Mouse (Mus musculus) liver, embryonic 15.5 days (tissue): Measurements from ENCODE around the gene Ager. TPM values are rescaled to one million over a fixed set of nuclear protein-coding genes. Genes with fewer than 3 reads are reported as not detected.

ENCODE experiments used
- ATAC-seq: fragments of 200-750 bp; cut with Nextera tagmentation; 2 replicates; pipeline ENCODE4 v1.8.0; 2017; ENCODE audit warnings: moderate number of reproducible peaks, mild to moderate bottlenecking, moderate library complexity; ENCODE audit not compliant: insufficient read depth
- H3K27ac ChIP-seq: fragments of 300-500 bp; sonication (generic); replicated peaks from 2 replicates; pipeline ENCODE4 v1.5.1; 2015; ENCODE audit warnings: mild to moderate bottlenecking, inconsistent platforms
- H3K27me3 ChIP-seq: fragments of 300-500 bp; sonication (generic); 2 replicates; pipeline ENCODE4 v1.6.1; 2015; ENCODE audit warnings: mild to moderate bottlenecking, inconsistent platforms
- H3K36me3 ChIP-seq: fragments of 300-500 bp; sonication (generic); replicated peaks from 2 replicates; pipeline ENCODE4 v1.6.1; 2015; ENCODE audit warnings: moderate library complexity, mild to moderate bottlenecking, inconsistent platforms
- H3K4me1 ChIP-seq: fragments of 300-500 bp; sonication (generic); replicated peaks from 2 replicates; pipeline ENCODE4 v1.6.1; 2015; ENCODE audit warnings: inconsistent platforms
- H3K4me2 ChIP-seq: fragments of 300-500 bp; sonication (generic); 2 replicates; pipeline ENCODE4 v1.6.1; 2015; ENCODE audit warnings: moderate library complexity, mild to moderate bottlenecking, inconsistent platforms
- H3K4me3 ChIP-seq: fragments of 300-500 bp; sonication (generic); replicated peaks from 2 replicates; pipeline ENCODE4 v1.5.1; 2015; ENCODE audit warnings: mild to moderate bottlenecking, inconsistent platforms
- H3K9ac ChIP-seq: fragments of 300-500 bp; sonication (generic); 2 replicates; pipeline ENCODE4 v1.6.1; 2015; ENCODE audit warnings: moderate library complexity, mild to moderate bottlenecking, inconsistent platforms
- H3K9me3 ChIP-seq: fragments of 300-500 bp; sonication (generic); replicated peaks from 2 replicates; pipeline ENCODE4 v1.6.1; 2016; ENCODE audit warnings: inconsistent platforms
- WGBS: fragments of 180-500 bp; shearing (Covaris S2); methylation state at CpG from one replicate; pipeline ENCODE4 v1.1.7; 2015; ENCODE audit warnings: mixed read lengths; ENCODE audit not compliant: insufficient replicate concordance; 5-methylcytosine and 5-hydroxymethylcytosine counted together
- polyA plus RNA-seq: library from polyadenylated mRNA; unstranded; fragments of >200 nt; fragmentation: Nextera tagmentation; extraction: Ambion mirVana; gene quantifications from 2 replicates; pipeline ENCODE4 v1.2.1, GENCODE M21; 2015

The Ager gene
- polyA plus RNA-seq = 0.70 and 0.88 TPM in 2 replicates

DNA sequence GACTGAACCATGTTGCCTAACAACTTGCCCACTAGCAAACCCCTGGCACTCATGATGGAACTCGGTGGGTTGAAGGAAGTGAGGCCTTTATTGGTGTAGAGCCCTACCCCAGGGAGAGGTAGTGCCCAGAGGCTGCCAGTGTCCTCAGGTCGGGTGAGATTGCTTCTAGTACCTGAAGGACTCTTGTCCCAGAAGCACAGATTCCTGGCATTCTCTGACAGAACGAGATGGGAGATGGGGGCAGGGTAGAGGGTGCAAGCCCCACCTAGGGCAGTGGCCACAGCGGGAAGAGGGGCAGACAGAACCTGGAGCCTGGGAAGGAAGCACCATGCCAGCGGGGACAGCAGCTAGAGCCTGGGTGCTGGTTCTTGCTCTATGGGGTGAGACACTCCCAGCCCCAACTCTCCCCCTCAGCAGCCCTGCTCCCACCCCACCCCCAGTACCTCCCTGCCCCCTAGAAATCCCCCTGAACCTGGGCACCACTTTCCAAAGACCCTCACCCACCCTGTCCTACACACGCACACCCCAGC, at the start of gene Ager:
TSS of gene Ager (plus strand) at position 297 of the 530 bp plus-strand sequence.
- Histone ChIP-seq H3K4me2 (no peak within 1 kb of the TSS), H3K9me3 (no peaks in the 10 kb centered on the region), H3K27ac (no peak within 1 kb of the TSS), H3K4me3 (no peak within 1 kb of the TSS), H3K36me3 (peaks cover 44% of the 10 kb centered on the region), H3K9ac (no peak within 1 kb of the TSS), H3K27me3 (no peaks in the 10 kb centered on the region), H3K4me1 (peaks cover 70% of the 10 kb centered on the region)
- ATAC-seq = no peak
- WGBS = 21% methylated on average over 6 of the region's 6 CpGs

DNA sequence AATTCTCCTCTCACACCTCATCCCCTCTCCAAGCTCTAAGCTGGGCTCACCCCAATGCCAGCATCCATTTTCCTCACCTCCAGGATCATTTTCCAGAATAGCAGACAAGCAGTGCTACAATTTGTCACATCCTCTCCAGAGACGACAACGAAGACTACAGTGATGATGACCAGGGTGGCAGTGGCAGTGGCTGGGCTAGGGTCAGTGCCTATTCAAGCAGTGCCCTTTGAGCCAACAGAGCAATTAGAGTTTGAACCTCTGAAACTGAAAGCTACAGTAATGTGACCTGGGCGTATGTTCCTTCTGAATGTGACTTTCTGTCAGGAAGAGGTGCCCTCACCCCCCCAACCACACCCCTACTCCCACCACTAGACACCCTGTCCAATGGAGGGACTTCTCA, 48.5 kb upstream of the Ager start:
- WGBS = 69% methylated on average over 3 of the region's 3 CpGs
- Histone ChIP-seq H3K27ac (no peak overlapping the region), H3K9ac (no peak overlapping the region), H3K4me1 (no peaks in the 10 kb centered on the region), H3K27me3 (no peaks in the 10 kb centered on the region), H3K4me2 (no peak overlapping the region), H3K36me3 (no peaks in the 10 kb centered on the region), H3K4me3 (no peak overlapping the region), H3K9me3 (no peaks in the 10 kb centered on the region)
- no peak for ATAC-seq

DNA sequence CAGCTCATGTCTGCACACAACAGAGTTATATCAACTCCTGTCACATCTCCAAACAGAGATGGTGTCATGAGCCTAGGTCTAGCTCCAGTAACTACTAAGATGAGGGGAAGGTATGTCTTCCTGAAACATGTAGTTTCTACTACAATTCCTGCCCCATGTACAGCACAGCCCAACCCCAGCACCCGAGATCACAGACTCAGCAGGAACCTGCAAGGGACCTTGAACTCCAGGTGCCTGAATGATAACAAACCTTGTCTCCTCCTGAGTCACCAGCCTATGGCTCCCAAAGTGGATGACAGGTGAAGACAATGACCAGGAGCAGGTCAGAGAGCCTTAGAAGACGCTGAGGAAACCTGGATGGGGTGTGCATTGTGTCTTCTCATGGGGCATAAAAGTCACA, 47.8 kb upstream of the Ager start:
- no peak for ATAC-seq
- Histone ChIP-seq H3K4me3 (no peak overlapping the region), H3K4me1 (no peaks in the 10 kb centered on the region), H3K36me3 (no peaks in the 10 kb centered on the region), H3K9ac (no peak overlapping the region), H3K27ac (no peak overlapping the region), H3K9me3 (no peaks in the 10 kb centered on the region), H3K4me2 (no peak overlapping the region), H3K27me3 (no peaks in the 10 kb centered on the region)
- WGBS = 49% methylated on average over 2 of the region's 2 CpGs

DNA sequence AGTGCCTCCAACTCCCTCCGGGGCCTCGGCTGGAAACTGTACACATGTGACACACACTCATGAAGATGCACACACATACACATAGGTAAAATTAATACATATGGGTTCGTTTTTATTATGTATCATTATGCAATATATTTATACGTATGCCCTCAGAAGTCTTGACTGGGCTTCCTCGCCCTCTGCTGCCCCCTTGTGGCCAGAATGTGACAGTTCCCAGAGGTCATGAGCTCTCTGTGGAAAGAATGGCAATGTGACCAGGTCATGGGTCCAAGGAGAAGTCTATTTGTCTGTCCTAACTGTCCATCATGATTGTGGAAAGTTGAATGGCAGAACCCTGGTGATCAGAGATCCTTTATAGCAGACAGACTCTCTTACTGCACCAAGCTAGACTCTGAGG, 42.2 kb upstream of the Ager start:
- no peak for ATAC-seq
- H3K4me2 ChIP-seq = no peak overlapping the region
- H3K36me3 ChIP-seq = no peaks in the 10 kb centered on the region
- H3K27ac ChIP-seq = no peak overlapping the region
- WGBS = 18% methylated on average over 5 of the region's 5 CpGs
- no peak overlapping the region for H3K4me3 ChIP-seq
- no peak overlapping the region for H3K9ac ChIP-seq
- H3K9me3 ChIP-seq = no peaks in the 10 kb centered on the region
- peaks cover 15% of the 10 kb centered on the region; the same call in 1 of the 2 replicates for H3K27me3 ChIP-seq
- peaks cover 9% of the 10 kb centered on the region for H3K4me1 ChIP-seq

DNA sequence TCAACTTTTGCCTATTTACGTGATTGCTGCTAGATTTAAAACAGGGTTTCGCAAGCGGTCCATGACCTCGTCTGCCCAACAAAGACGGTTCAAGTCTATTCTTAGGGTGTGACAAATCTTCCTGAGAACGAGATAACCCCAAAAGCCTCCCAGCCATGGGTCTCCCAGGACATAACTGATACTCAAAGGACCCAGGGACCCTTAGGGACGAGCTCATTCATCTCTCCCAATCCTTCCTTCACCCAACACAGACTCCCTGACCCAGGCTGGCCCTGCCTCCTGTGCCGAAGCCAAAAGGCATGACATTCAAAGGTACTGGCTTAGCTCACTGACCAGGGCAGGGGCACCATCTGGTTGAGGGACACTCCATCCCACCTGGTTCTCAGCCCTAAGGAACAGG, 41.3 kb upstream of the Ager start:
- H3K27me3 ChIP-seq = peaks cover 15% of the 10 kb centered on the region; the same call in 1 of the 2 replicates
- H3K4me3 ChIP-seq = no peak overlapping the region
- no peaks in the 10 kb centered on the region for H3K36me3 ChIP-seq
- no peak overlapping the region for H3K27ac ChIP-seq
- H3K4me2 ChIP-seq = no peak overlapping the region
- H3K9me3 ChIP-seq = no peaks in the 10 kb centered on the region
- 48% methylated on average over 8 of the region's 8 CpGs for WGBS
- H3K9ac ChIP-seq = no peak overlapping the region
- peaks cover 18% of the 10 kb centered on the region for H3K4me1 ChIP-seq
- no peak for ATAC-seq

DNA sequence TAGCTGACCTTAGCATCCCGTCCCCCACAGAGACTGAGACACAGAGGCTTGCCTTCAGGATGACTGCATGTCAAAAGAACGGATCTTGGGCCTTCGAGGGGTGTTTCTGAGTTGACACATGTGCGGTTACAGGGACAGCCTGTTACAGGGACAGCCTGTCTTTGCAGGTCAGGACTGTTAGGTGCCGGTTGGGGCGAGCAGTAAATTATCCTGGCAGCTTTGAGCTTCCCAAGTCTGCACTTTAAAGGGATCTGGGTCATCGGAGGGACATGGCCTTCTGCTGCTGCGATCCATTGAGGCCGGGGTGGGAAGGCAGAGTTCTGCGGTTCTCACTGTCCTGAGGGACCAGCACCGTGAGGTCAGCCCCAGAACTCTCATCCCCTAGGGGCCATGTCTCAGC, 40.3 kb upstream of the Ager start:
- H3K9me3 ChIP-seq = no peaks in the 10 kb centered on the region
- H3K4me1 ChIP-seq = peaks cover 18% of the 10 kb centered on the region
- ATAC-seq = no peak
- H3K9ac ChIP-seq = no peak overlapping the region
- H3K4me2 ChIP-seq = no peak overlapping the region
- H3K4me3 ChIP-seq = no peak overlapping the region
- no peak overlapping the region for H3K27ac ChIP-seq
- 55% methylated on average over 11 of the region's 11 CpGs for WGBS
- H3K36me3 ChIP-seq = no peaks in the 10 kb centered on the region
- H3K27me3 ChIP-seq = peaks cover 15% of the 10 kb centered on the region; the same call in 1 of the 2 replicates

DNA sequence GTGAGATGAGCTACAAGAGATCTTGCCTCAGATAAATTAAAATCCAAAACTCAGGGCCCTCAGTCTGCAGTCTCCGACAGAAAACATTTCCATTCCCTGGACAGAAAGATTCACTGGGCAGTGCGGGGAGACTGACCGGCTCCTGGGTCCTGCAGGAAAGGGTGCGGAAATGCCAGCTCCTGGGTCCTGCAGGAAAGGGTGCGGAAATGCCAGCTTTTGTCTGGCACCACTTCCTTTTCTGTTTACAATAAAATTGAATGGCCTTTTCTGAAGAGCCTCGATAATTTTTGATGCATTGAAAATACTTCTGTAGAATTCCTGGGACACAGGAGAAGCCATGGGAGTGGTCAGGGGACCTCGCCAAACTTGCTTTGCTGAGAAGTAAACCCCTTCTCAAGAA, 38.5 kb upstream of the Ager start:
- Histone ChIP-seq H3K9ac (no peak overlapping the region), H3K27ac (no peak overlapping the region), H3K4me3 (no peak overlapping the region), H3K4me1 (peaks cover 18% of the 10 kb centered on the region), H3K27me3 (peaks cover 15% of the 10 kb centered on the region; the same call in 1 of the 2 replicates), H3K4me2 (no peak overlapping the region), H3K9me3 (no peaks in the 10 kb centered on the region), H3K36me3 (no peaks in the 10 kb centered on the region)
- no peak for ATAC-seq
- WGBS = 71% methylated on average over 7 of the region's 7 CpGs

DNA sequence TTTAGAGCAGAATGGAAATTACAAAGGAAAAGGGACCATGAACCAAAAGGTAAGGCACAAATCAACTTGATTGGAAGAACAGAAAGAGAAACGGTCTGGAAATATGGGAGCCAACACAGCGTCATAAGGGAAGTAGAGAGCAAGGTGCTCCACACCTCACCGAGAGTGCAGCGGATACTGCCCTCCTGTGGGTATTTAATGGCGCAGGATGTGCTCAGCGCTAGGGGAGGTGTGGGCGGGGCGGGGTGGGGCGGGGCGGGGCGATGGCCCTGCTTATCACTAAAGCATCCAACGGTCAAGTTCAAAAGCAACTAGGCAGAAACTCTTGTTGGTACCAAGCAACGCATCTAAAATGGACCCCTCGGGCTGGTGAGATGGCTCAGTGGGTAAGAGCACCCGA, 37.8 kb upstream of the Ager start:
- Histone ChIP-seq H3K9me3 (no peaks in the 10 kb centered on the region), H3K4me3 (no peak overlapping the region), H3K27me3 (peaks cover 18% of the 10 kb centered on the region; the same call in 1 of the 2 replicates), H3K9ac (no peak overlapping the region), H3K4me2 (no peak overlapping the region), H3K4me1 (peaks cover 18% of the 10 kb centered on the region), H3K36me3 (no peaks in the 10 kb centered on the region), H3K27ac (no peak overlapping the region)
- peak; percentile 19; the same call in 1 of the 2 replicates for ATAC-seq
- WGBS = 23% methylated on average over 15 of the region's 15 CpGs

DNA sequence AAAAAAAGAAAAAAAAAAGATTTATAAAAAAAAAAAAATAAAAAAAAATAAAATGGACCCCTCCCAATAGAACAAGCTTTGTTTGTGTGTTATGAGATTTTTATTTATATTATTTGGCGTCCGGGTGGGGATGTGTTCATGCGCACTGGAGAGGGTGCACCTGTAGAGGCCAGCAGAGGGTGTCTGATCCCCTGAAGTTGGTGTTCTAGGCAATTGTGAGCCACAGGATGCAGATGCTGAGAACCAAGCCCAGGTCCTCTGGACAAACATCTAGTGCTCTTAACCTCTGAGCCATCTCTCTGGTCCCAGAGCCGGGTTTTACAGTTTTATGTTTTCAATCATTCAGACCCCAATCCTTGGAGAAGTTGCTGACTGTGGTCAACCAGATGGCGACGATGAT, 37.2 kb upstream of the Ager start:
- Histone ChIP-seq H3K9ac (no peak overlapping the region), H3K4me1 (peaks cover 18% of the 10 kb centered on the region), H3K27me3 (peaks cover 23% of the 10 kb centered on the region; the same call in 1 of the 2 replicates), H3K36me3 (no peaks in the 10 kb centered on the region), H3K9me3 (no peaks in the 10 kb centered on the region), H3K27ac (no peak overlapping the region), H3K4me3 (no peak overlapping the region), H3K4me2 (no peak overlapping the region)
- 77% methylated on average over 6 of the region's 6 CpGs for WGBS
- no peak for ATAC-seq

DNA sequence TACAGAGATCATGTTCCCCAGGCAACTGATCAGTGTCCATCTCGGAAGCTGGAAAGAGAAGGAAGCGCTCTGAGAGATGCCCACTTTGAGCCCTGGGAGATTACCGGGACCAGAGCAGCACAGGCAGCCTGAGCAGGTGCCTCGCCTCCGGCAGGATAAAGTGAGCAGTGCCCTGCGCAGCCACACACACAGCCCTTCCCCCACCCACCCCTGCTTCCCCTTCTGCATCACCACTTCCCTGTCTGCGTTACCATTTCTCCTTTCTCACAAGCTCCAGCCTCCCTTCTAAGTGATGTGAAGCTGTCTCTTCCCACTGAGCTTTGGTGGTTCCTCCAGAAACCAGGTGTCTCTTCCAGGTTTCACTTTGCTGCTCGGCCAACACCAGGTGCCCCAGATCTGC, 36.5 kb upstream of the Ager start:
- no peak for ATAC-seq
- Histone ChIP-seq H3K4me2 (peak overlapping the region; percentile 27; the same call in 1 of the 2 replicates), H3K9me3 (no peaks in the 10 kb centered on the region), H3K36me3 (no peaks in the 10 kb centered on the region), H3K27me3 (peaks cover 25% of the 10 kb centered on the region; the same call in 1 of the 2 replicates), H3K27ac (0 out of 2 replicates have a peak overlapping the region, but pooled peaks have one; percentile 15), H3K4me1 (peaks cover 18% of the 10 kb centered on the region), H3K9ac (no peak overlapping the region), H3K4me3 (no peak overlapping the region)
- WGBS = 24% methylated on average over 8 of the region's 8 CpGs

DNA sequence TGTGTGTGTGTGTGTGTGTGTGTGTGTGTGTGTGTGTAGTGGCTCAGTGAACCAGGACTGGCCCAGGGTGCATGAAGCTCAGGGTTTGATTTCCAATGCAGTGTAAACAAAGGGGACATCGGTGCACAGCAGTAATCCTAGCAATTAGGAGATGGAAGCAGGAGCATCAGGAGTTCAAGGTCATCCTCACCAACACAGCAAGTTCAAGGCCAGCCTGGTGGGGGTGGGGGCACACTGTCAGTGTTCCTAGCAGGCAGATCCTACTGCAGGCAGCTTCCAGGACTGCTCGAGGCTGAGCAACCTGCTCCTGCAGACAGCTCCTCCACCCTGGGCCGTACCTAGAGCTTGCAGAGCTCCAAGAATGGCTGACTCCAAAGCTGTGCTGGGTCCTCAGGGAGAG, 35.1 kb upstream of the Ager start:
- Histone ChIP-seq H3K4me1 (peaks cover 18% of the 10 kb centered on the region), H3K4me2 (no peak overlapping the region), H3K9ac (no peak overlapping the region), H3K4me3 (no peak overlapping the region), H3K27me3 (peaks cover 21% of the 10 kb centered on the region), H3K9me3 (no peaks in the 10 kb centered on the region), H3K27ac (no peak overlapping the region), H3K36me3 (no peaks in the 10 kb centered on the region)
- no peak for ATAC-seq
- WGBS = 62% methylated on average over 3 of the region's 3 CpGs

DNA sequence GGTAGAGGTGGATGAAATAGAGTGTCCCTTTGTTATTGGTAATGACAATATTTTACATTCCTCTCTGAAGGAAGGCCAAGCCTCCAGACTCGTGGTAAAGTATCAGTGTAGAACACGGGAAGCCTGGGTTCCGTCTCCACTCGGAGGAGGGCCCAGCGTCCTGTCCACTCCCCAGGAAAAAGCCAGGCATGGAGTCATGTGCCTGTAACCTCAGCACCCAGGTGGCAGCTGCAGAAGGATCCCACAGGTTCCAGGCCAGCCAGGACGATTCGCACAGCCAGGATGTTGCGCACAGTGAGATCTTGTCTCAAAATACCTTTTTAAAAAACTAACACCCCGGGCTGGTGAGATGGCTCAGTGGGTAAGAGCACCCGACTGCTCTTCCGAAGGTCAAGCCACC, 34.3 kb upstream of the Ager start:
- H3K4me1 ChIP-seq = peaks cover 18% of the 10 kb centered on the region
- H3K4me3 ChIP-seq = no peak overlapping the region
- 69% methylated on average over 11 of the region's 11 CpGs for WGBS
- peaks cover 22% of the 10 kb centered on the region for H3K27me3 ChIP-seq
- H3K9me3 ChIP-seq = no peaks in the 10 kb centered on the region
- no peak for ATAC-seq
- H3K9ac ChIP-seq = no peak overlapping the region
- no peak overlapping the region for H3K27ac ChIP-seq
- no peak overlapping the region for H3K4me2 ChIP-seq
- H3K36me3 ChIP-seq = no peaks in the 10 kb centered on the region
